Mouse (Mus musculus): ENCODE data around the gene Hist2h3c1.
"Not testable (repeated sequence)": the region's sequence is repeated elsewhere in the genome, so short reads cannot be mapped to it uniquely, and the experiment has no call there.

Hist2h3c1 gene

DNA sequence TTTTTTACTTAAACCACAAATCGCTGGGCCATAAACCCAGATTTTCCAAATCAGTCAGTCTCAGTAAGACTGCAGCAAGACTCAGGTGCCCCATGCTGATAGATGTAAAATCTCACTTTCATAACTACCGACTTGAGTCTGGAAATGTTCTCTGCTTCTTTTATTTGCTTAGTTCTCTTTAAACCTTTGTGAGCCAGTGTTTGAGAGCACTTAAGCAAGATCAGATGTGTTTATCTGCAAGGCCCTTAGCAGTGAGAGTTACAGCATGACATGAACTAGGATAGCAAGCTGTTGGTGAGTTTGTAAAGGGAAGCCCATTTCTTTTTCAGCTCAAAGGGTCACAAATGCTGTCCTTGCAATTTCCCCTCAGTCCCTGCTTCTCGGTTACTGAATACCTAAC lies 10.7 kb downstream of the Hist2h3c1 start:
- DNase-seq (ENCODE audit: low spot score) = peak; percentile 44

DNA sequence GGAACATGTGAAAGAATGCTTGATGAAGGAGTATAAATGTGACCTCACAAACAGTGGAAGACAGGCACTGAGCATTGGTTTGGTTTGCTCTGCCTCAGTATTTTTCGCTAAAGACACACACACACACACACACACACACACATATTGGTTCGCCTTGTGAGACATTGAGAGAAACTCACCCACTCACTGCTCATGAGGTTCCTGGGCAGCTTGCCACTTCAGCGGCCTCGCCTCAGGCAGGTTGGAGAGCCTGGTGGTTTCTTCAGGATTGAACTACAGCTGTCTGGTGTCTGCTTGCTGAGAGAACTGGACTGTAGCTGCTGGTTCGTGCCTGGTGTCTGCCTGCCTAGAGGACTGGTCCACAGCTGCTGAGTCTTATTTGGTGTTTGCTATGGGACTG lies 13.7 kb downstream of the Hist2h3c1 start:
- DNase-seq (ENCODE audit: low spot score) = no peak

DNA sequence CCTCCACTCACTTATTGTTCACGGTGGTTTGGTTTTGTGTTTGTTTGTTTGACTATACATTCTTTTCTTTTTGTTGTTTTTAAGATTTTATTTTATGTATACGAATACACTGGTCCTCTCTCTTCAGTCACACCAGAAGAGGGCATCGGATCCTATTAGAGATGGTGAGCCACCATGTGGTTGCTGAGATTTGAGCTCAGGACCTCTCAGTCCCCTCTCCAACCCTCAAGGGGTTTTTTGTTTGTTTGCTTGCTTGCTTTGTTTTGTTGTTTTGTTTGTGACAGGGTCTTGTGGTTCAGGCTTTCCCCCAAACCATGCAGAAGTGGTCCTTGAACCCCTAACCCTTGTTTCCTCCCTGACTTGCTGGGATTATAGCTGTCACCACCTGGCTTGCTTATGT lies 15.1 kb downstream of the Hist2h3c1 start:
- no peak for DNase-seq (ENCODE audit: low spot score)

DNA sequence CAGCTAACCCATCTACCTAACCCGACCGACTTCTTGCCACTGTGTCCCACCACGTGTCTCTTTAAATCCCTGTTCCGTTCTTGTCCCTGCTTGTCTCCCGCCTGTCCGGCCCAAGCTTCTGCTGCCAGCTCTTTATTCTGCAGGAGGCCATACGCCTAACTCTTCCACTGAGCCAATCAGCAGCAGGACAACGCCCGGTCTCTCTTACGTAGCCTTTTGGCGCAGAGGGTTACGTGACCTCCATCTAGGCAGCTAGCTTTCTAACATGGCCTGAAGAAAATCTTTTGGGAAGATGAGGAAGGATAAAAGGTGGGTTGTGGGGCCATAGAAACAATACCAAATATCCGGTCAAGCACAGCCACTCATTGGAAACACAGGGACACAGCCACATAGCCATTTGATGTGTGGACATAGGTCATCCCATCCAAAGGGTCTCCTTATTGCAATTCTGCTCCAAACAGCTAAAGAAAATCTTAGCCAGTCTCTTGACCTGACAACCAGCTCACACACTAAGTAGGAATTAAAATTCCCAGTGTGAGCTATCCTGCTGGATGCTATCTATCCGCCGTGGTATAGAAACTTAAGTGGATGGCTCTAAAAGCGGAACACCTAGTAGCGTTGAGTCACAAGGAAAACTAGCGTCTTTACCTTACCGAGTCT lies 15.9 kb downstream of the Hist2h3c1 start:
- peak; percentile 94 for DNase-seq (ENCODE audit: low spot score)

DNA sequence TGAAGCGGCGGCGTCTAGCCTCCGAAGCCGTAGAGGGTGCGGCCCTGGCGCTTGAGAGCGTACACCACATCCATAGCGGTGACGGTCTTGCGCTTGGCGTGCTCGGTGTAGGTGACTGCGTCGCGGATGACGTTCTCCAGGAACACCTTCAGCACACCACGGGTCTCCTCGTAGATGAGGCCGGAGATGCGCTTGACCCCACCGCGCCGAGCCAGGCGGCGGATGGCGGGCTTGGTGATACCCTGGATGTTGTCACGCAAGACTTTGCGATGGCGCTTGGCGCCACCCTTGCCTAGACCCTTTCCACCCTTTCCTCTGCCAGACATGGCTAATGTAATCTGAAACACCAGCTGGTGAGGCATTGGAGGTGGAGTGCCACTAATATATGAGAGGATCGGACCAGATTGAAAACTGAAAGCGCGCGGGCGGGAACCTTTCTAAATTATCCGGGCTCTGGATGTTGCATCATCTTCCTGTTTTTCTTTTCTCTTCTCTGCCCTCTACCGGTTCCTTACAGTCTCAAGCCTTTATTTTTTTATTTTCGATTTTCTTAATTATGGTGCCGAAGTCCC lies 16.6 kb downstream of the Hist2h3c1 start, which contains the start of gene Hist2h4:
Hist2h4 (minus strand) TSS at position 333 of the 572 bp plus-strand sequence.
- peak; percentile 98 for DNase-seq (ENCODE audit: low spot score)

DNA sequence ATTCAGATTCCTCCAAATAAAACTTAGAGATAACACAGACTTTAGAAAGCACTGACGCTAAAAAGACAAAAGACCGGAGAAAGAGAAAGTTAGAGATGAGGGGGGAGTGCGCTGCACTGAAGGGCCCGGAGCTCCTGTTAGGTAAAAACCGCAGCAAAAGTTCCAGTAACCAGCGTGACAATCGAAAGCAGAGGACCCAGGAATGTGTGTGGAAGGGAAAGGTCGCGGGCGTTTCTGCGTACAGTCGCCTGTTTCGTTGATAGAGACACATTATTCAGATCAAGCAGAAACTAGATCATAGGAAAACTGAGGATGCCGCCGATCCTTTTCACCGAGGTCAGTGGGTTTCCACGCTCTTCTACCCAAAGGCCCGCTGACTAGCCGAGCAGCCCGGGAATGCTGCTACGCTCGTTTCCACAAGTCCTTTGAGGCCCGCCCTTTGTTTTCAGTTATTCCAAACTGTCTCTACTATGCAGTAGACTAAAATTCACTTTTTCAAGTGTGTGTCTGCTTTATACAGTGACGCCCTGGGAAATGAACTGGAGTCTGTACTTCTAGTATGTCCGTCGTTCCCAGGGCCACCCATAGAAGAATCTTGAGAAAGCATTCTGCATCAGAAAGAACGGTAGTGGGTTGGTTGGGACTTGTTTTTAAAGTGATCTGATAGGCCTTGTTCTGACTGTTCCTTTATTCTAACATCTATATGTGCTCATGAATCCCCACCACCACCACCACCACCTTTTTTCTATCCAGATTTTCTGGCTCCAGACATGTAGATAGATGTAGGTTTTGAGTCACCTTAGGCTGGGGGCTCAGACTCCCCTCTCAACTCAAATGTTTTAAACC lies 17.3 kb downstream of the Hist2h3c1 start:
- DNase-seq (ENCODE audit: low spot score) = no peak

DNA sequence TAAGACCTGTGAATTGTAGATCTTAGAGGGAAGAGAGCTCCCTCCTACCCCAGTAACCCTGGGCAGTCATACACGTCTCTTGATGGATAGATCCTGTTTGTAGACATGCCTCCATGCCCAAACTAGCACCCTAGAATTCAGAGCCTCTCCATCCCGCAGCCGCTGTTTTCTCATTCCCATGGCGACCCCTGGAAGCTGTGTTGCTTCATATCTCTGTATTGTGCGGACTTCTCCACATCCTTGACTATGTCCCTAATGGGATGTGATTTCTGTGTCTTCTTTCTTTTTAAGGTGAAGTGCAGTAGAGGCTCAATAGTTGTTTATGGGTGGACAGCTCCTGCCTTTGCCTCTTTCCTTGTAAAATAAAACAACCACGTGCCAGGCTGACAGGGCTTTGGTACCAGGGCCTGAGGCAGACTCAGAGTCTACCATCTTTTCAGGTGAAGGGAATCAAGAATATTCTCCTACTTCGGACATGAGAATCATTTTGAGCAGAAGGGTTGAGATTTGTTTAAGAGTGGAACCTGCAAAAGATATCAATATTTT lies 18.0 kb downstream of the Hist2h3c1 start:
- DNase-seq (ENCODE audit: low spot score) = no peak

DNA sequence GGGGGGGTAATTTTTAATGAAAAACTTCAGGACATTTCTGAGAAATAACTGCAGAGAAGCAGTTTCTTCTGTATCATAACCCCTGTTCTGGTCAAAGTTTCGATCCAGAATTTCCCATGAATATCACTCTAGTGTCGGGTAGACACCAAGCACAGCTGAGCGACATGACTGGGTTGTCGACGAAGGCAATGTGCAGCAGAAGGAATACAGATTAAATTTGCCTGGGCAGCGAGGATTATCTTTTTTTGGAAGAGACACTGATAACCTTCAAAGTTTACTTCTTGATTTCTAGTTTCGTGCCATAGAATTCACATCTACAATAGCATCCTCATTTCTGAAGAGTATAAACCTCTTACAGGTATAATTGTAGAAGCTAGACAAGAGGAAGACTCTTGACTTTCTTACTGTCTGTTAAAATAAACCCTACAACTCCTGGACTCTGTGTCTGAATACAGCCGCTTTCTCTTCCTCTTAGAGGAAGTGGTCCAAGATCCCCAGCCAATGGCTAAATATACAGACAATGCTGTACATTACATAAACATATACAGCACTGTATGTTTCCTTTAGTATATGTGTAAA lies 19.7 kb downstream of the Hist2h3c1 start:
- no peak for DNase-seq (ENCODE audit: low spot score)

DNA sequence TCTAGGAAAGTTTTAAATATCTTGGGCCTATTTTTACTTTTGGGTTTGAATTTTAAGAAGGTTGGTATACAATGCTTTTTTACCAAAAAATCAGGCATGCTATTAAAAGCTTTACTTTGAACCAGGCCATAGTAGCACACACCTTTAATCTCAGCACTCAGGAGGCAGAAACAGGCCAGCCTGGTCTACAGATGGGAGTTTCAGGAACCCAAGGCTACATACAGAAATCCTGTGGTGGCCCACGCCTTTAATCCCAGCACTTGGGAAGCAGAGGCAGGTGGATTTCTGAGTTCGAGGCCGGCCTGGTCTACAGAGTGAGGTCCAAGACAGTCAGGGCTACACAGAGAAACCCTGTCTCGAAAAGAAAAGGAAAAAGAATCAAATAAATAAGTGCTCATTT lies 21.1 kb downstream of the Hist2h3c1 start:
- DNase-seq (ENCODE audit: low spot score) = no peak

DNA sequence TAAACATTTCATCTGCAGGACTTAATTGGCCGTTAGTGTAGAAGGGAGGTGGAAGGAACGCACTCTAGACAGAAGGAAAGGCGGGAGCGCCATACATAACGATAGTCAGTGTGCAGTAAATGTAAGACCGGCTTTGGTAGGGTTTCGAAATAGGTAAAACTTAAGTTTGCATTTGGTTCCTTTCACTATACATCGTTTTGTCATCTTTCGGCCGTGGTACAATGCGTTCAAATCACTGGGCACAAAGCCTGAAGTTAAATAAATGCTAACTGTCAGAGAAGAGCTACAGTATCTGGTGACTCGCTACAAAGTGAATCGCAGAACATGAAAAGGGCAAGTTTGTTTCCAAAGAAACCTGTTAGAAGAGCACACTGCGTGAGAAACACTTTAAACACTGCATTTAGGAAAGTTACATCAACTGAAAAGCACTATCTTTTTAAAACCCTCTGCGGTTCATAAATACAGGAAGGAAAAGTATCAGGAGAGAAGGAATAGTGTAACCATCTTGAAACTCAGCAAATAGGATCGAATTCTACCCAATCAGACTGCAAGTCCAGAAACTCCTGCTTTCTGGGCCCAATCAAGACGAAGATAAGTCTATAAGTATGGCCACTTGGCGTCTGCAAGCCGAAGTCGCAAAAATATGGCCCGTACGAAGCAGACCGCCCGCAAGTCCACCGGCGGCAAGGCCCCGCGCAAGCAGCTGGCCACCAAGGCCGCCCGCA lies 21.7 kb downstream of the Hist2h3c1 start, which contains the start of gene Hist2h3b:
Hist2h3b (plus strand) TSS at position 604 of the 725 bp plus-strand sequence.
- DNase-seq (ENCODE audit: low spot score) = peak; percentile 89

DNA sequence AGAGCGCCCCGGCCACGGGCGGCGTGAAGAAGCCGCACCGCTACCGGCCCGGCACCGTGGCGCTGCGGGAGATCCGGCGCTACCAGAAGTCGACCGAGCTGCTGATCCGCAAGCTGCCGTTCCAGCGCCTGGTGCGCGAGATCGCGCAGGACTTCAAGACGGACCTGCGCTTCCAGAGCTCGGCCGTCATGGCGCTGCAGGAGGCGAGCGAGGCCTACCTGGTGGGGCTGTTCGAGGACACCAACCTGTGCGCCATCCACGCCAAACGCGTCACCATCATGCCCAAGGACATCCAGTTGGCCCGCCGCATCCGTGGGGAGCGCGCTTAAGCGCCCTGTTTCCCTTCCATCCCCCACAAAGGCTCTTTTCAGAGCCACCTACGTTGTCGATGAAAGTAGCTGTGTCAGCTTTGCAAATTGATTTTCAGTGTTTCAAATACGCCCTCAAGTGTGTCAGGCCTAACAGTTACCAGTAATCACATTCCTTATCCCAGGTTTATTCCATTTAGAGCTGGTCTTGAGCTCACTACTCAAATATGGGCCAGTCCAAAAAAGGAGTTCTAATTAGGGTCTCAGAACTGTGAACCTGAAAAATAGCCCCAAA lies 22.4 kb downstream of the Hist2h3c1 start:
- DNase-seq (ENCODE audit: low spot score) = not testable (repeated sequence)

DNA sequence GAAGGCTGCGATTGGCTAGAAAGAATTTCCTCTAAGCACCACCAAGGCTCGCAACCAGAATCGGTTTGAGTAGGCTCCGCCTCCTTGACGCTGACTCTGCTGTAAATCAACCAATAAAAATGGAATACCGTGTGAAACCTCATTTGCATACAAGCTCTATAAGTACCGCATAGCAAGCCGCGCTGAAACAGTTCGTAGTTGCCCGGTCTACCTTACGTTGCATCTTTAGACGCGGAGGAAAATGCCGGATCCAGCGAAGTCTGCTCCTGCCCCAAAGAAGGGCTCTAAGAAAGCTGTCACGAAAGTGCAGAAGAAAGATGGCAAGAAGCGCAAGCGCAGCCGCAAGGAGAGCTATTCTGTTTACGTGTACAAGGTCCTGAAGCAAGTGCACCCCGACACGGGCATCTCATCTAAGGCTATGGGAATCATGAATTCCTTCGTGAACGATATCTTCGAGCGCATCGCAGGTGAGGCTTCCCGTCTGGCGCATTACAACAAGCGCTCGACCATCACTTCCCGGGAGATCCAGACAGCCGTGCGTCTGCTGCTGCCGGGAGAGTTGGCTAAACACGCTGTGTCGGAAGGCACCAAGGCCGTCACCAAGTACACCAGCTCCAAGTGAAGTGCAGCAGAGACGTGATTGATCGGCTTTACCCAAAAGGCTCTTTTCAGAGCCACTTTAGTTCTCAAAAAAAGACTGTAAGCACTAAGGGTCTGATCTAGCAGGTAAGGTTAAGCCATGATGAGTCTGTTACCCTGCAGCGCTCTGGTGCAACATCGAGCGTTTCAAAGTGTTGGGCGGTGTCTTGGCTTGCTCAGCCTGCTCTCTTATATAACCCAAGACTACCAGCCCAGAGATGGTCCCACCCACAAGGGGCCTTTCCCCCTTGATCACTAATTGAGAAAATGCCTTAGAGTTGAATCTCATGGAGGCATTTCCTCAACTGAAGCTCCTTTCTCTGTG lies 23.3 kb downstream of the Hist2h3c1 start, which contains the start of gene Hist2h2bb:
Hist2h2bb (plus strand) TSS at position 242 of the 964 bp plus-strand sequence.
- peak; percentile 97 for DNase-seq (ENCODE audit: low spot score)

DNA sequence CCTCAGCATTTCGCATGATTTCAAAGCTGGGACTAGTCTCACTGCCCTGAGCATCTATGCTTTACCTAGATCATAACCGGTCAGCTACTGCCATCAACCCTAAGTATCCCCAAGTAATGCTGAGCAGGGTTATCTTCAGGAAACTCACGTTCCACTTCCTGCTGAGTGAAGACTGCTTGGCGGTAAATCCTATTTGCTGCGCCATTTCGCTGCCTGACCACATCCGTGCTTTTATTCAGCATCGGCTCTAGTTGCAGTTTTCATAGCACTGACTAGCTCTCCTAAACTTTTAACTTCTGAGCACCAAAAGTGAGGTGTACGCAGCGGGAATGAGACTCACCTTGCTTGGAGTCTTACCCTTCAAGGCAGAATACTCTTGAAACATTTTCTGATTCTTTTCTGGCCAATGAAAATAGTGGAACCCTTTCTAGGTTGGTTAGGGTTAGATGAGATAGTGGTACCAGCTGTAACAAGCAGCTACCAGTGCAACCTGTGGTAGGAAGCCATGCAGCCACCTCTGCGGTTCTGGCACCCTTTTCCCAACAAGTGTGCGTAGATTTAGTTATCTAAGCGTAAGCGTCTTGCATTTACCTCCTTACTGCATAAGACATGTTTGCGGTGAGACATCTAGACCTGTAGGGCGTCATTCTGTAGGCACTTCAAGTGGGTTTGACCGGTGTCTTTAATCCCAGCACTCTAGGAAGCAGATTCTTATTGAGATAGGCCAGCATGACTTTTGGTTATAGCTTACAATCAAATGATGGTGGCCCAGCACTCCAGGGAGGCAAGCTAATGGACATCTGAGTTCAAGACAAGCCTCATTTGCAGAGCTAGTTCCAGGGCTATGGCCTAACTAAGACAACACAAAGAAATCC lies 27.3 kb downstream of the Hist2h3c1 start:
- DNase-seq (ENCODE audit: low spot score) = no peak

DNA sequence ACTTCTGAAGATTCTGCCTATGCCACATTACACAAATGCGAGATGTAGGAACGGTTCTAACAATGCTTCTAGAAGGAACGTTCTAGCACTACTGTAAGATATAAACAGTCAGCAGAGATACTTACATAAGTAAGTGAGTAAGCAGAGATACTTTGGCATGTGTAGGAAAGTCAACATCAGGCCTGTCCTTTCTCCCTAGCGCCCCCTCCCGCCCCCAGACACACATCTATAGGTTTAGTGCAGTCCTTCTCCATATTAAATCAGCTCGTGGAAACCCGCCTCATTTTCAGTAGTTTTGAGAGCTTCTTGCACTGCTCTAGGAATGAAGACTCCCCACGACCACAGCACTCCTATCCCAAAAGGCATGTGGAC lies 30.9 kb downstream of the Hist2h3c1 start:
- DNase-seq (ENCODE audit: low spot score) = peak; percentile 33

DNA sequence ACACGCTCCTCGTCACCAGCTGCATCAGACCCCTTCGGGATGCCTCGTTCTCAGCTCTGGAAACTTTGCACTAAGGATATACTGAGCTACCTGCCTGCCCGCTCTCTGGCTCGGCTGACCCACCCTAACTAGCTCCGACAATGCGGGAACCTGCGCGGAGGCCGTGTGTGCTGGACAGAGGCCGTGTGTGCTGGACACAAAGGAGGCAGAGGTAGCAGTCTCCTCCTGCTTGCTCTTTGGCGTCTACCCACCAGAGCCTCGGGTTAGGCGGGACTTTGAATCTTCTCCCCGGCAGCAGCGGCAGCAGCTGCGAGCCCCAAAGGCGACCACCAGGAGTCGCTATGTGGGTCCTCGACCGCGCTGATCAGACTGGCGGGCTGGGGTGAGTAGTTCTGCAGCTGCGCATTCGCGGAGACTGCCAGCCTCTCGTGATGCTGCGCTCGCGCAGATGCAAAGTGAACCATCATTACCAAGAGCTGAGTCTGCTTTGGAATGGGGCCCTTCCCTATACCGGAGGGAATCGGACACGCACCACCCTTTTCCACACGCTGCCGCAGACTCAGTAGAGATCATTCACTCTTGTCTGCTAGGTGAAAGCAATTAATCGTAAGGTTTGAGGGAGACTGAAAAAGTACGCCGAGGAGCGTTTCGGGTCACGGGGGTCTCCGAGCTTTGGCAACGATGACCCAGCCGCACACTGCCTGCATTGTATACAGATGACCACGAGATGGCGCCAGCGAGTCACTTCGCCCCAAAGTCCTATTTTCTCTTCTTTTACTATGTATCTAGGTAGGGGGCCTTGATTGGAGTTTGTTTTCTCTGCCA lies 31.5 kb downstream of the Hist2h3c1 start:
- DNase-seq (ENCODE audit: low spot score) = peak; percentile 91

DNA sequence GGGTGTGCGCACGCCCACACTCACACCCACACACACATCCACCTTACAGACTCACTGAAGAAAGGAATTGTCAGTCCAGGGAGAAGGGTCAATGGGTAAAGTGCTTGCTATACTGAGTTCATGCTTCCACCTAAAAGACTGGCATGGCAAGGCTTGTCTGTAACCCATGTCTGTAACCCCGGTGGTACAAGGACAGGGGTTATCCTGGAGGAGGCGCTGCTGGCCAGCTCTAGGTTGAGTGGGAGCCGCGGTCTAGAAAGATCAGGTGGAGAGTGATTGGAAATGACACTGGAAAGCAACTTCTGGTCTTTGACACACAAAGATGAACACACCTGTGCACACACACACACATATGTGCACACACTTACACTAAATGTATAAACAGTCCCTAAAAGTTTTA lies 34.2 kb downstream of the Hist2h3c1 start:
- no peak for DNase-seq (ENCODE audit: low spot score)

DNA sequence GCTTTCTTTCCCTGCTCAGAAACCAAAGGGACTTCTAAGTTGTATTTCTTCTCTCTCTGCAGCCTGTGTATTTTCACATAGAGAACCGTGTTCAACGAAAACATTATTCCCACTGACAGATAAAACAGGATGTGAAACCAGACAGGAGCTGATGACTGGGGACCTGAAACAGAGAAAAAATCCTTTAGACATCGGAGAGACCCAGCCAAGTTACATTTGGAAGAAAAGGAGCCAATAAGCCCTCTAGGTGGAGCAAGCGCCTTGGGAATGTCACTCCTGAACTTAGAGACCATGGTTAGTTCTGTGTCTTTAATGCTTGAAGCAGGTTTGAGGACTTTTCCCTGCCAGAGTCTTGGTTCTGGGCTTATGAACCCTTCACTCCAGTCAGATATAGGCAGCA lies 38.0 kb downstream of the Hist2h3c1 start:
- no peak for DNase-seq (ENCODE audit: low spot score)

DNA sequence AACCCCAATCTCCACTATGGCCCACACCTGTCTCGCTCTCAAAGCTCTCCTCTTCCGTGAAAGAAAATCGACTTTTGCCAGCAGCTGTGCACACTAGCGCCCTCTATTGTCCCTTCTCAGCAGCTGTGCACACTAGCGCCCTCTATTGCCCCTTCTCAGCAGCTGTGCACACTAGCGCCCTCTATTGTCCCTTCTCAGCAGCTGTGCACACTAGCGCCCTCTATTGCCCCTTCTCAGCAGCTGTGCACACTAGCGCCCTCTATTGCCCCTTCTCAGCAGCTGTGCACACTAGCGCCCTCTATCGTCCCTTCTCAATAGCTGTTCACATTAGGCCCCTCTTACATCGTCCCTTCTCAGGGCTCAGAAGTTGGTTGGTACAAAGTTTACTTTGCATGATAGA lies 40.8 kb downstream of the Hist2h3c1 start:
- DNase-seq (ENCODE audit: low spot score) = not testable (repeated sequence)

Measured in lung, postnatal 25 days (tissue).